In the genomic region with DNA sequence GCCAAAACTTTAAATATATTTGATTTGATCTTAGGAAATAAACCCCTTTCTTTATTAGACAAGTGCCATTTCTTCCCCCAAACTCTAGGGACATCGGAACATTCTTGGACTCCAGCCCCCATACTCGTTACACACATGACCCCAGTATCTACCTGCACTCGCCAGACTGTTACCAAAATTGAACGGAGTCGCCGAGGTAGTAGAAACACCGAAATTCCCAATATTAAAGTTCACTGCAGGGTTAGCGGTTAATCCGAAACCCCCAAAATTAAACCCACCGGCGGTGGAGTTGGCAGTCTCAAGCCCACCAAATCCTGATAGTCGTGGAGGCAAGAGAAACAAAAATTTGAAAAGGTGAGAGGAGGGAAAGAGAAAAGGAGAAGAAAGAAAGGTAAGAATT, we compare ENCODE assay signal across 8 mouse cellular contexts. TPM values are rescaled to one million over a fixed set of nuclear protein-coding genes. Genes with fewer than 3 reads are reported as not detected.
DNase-seq lines count a peak whose midpoint lies in the region; ATAC-seq lines count a peak whose summit lies in the region.

No protein-coding gene starts in this region.

- H3K27me3 ChIP-seq in heart, embryonic 14.5 days (ENCODE audit: control insufficient read depth, insufficient read depth, low read length): no peaks in the 10 kb centered on the region
- no peaks in the 10 kb centered on the region for H3K27me3 ChIP-seq in forebrain, embryonic 12.5 days
- H3K27me3 ChIP-seq in liver, embryonic 15.5 days: no peaks in the 10 kb centered on the region

- no peaks in the 10 kb centered on the region for H3K9me3 ChIP-seq in heart, embryonic 14.5 days (ENCODE audit: control insufficient read depth, low read length)
- H3K9me3 ChIP-seq in forebrain, embryonic 12.5 days: no peaks in the 10 kb centered on the region
- no peaks in the 10 kb centered on the region for H3K9me3 ChIP-seq in liver, embryonic 15.5 days (replicated peaks)

- H3K4me1 ChIP-seq in heart, embryonic 14.5 days (ENCODE audit: control insufficient read depth in 2 of 2, insufficient read depth in 2 of 2, low read length in 2 of 2): peaks cover 0 to 14% of the 10 kb centered on the region in 2 experiments; a peak in 3 of 4 replicates
- peaks cover 14% of the 10 kb centered on the region for H3K4me1 ChIP-seq in forebrain, embryonic 12.5 days
- H3K4me1 ChIP-seq in liver, embryonic 15.5 days (replicated peaks): peaks cover 24% of the 10 kb centered on the region

- H3K4me2 ChIP-seq in heart, embryonic 14.5 days (ENCODE audit: low read length): peak overlapping the region; percentile 95
- H3K4me2 ChIP-seq in forebrain, embryonic 12.5 days: peak overlapping the region; percentile 82
- peak overlapping the region; percentile 88 for H3K4me2 ChIP-seq in liver, embryonic 15.5 days

- DNase-seq in heart, postnatal 14 days: no peak
- DNase-seq in ES-CJ7 (ENCODE audit: low read depth, low spot score): peak; percentile 38
- DNase-seq in frontal cortex, postnatal 36 days (ENCODE audit: low spot score in 2 of 2): no peak
- DNase-seq in layer of hippocampus, adult 8-10 months (ENCODE audit: low spot score in 2 of 2): no peak
- DNase-seq in urinary bladder, postnatal 25 days (ENCODE audit: low spot score): no peak

- intact Hi-C loops in heart, postnatal 14 days (cut with DNase I): loop anchor here (2.0 kb wide), 1 partner anchor 71 kb away; no protein-coding TSS in a partner anchor

- peak overlapping the region; percentile 80 to 91 for H3K4me3 ChIP-seq in heart, embryonic 14.5 days (ENCODE audit: control insufficient read depth in 1 of 2, insufficient read depth in 1 of 2, low read depth in 1 of 2, low read length in 2 of 2)
- peak overlapping the region; percentile 80 for H3K4me3 ChIP-seq in forebrain, embryonic 12.5 days (replicated peaks)
- peak overlapping the region; percentile 97 for H3K4me3 ChIP-seq in liver, embryonic 15.5 days (replicated peaks)

- no peak overlapping the region for H3K27ac ChIP-seq in heart, embryonic 14.5 days (replicated peaks in 1 of 2; ENCODE audit: control insufficient read depth in 1 of 2, insufficient read depth in 1 of 2, low read depth in 2 of 2, low read length in 2 of 2)
- no peak overlapping the region for H3K27ac ChIP-seq in forebrain, embryonic 12.5 days
- peak overlapping the region; percentile 93 for H3K27ac ChIP-seq in liver, embryonic 15.5 days (replicated peaks)

- WGBS in heart, embryonic 14.5 days: 2% methylated on average over 12 of the region's 12 CpGs
- WGBS in forebrain, embryonic 12.5 days: 1% methylated on average over 12 of the region's 12 CpGs
- WGBS in liver, embryonic 15.5 days (ENCODE audit: insufficient replicate concordance): under 1% methylated on average over 12 of the region's 12 CpGs

- peaks cover 12% of the 10 kb centered on the region for H3K36me3 ChIP-seq in heart, embryonic 14.5 days (ENCODE audit: control insufficient read depth, insufficient read depth, low read length)
- peaks cover 5% of the 10 kb centered on the region for H3K36me3 ChIP-seq in forebrain, embryonic 12.5 days (replicated peaks)
- peaks cover 15% of the 10 kb centered on the region for H3K36me3 ChIP-seq in liver, embryonic 15.5 days (replicated peaks)

- peak overlapping the region; percentile 91 for H3K9ac ChIP-seq in heart, embryonic 14.5 days (ENCODE audit: low read length)
- H3K9ac ChIP-seq in forebrain, embryonic 12.5 days: peak overlapping the region; percentile 92
- peak overlapping the region; percentile 94 for H3K9ac ChIP-seq in liver, embryonic 15.5 days

- no peak for ATAC-seq in heart, embryonic 14.5 days (ENCODE audit: insufficient number of reproducible peaks, insufficient read depth, low FRiP score, low read depth)
- no peak for ATAC-seq in forebrain, embryonic 12.5 days (ENCODE audit: low FRiP score)
- ATAC-seq in liver, embryonic 15.5 days (ENCODE audit: insufficient read depth): no peak

RNA-seq across cellular contexts. Expression of gene Nup54, which starts 0.9 kb away (rescaled TPM):
- polyA plus RNA-seq in heart, embryonic 14.5 days (2014; fragmentation: Nextera tagmentation; extraction: Ambion mirVana): 35.4 and 35.9 TPM in 2 replicates
- total RNA-seq in heart, postnatal 14 days (2021): 10 to 100 TPM; 15.8 to 17.0 TPM
- polyA plus RNA-seq in forebrain, embryonic 12.5 days (2016; fragmentation: Nextera tagmentation; extraction: Ambion mirVana): 57.3 and 58.4 TPM in 2 replicates
- polyA plus RNA-seq in liver, embryonic 15.5 days (2015; fragmentation: Nextera tagmentation; extraction: Ambion mirVana): 26.7 and 27.7 TPM in 2 replicates
- total RNA-seq in layer of hippocampus, adult 8-10 months (2022): 10 to 100 TPM; 30.5 to 41.7 (median 35.3) TPM
